Mouse (Mus musculus) NIH3T3 (cell line): ENCODE data around the gene Cyp2c23.
A peak's percentile ranks its signal among the peaks of the same experiment; 100 is the strongest.

Experiments
- DNase-seq: peaks from one replicate; pipeline ENCODE4 v3.0.0-alpha.2; 2012; ENCODE audit warnings: low read depth

Cyp2c23 gene

DNA sequence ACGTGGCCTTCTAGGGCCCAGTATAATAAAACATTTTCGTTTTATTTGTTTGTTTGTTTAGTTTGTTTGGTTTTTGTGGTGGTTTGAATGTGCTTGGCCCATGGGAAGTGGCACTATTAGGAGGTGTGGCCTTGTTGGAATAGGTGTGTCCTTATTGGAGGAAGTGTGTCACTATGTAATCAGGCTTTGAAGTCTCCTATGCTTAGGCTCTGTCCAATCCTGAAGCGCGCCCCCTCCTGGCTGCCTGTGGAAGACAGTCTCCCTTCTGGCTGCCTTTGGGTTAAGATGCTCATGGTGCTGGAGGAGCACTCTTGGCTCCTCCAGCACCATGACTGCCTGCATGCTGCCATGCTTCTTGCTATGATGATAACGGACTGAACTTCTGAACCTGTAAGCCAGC, 5.9 kb downstream of the Cyp2c23 start:
- no peak for DNase-seq

DNA sequence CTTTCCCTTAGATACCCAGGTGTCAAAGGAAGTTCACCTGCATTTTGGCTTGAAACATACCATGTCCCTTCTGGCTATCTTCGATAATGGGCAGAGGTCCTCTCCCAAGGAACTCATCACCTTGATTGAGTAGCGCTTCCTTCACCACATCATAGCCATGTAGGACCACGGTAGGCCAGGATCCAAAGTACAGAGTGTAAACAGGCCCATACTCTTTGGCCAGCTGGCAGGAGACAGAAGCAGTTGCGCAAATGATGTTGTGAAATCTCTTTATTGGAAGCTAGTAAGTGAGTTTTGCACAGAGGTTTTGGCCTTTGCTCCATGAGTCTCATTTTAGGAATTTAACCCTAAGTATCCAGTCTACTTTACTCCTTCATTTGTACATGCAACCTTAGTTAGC, 7.5 kb downstream of the Cyp2c23 start:
- peak; percentile 96 for DNase-seq

DNA sequence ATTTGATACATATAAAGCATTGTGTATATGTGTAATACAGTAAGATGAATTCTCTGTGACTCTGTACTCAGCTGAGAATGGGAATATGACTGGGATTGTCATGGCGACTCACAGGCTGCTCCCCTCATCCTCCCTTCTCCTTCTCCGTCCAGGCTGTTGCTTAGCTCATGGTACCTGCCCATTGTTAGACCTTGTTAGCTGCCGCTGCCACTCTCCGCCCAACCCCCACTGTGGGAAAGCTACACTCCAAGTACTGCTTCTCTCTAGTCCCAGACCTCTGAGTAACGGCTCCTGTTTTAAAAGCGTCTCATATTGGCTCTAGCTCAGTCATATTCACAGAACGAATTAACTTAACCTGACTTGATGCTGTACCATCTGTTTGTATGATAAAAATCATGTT, 9.3 kb downstream of the Cyp2c23 start:
- no peak for DNase-seq

DNA sequence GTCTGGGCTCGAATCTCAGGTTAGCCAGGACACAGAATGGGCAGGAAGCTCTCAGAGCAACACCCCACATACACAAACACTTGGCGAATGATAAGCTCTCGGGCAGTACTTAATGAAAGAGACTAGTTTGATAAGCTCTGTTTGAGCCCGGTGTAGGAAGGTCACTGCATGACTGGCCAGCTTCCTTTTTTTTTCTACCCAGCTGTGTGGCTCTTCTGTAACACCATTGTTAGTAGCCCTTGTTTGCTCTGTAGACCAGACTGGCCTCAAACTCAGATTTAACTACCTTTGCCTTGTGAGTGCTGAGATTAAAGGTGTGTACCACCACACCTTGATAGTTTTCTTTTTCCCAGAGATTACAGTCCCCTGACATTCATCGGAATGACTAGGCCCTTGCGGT, 15.1 kb downstream of the Cyp2c23 start:
- DNase-seq, result no peak

DNA sequence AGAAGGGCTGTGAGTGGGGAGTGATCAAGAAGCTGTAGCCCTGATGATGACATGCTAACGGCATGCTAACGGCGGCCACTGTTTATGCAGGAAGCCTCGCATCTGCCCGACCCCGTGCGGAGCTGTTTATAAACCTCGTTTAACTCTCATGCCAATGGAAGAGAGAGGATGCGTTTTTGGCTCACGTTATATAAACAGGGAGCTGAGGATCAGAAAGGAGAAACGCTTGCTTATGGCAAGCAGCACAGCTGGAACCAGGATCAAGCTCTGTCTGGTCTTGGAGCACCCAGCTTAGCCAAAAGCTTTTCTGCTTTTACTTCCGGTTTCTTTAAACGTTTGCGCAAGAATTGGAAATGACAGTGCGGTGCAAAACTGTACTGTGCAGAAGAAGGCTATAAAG, 20.2 kb downstream of the Cyp2c23 start:
- DNase-seq, result no peak

DNA sequence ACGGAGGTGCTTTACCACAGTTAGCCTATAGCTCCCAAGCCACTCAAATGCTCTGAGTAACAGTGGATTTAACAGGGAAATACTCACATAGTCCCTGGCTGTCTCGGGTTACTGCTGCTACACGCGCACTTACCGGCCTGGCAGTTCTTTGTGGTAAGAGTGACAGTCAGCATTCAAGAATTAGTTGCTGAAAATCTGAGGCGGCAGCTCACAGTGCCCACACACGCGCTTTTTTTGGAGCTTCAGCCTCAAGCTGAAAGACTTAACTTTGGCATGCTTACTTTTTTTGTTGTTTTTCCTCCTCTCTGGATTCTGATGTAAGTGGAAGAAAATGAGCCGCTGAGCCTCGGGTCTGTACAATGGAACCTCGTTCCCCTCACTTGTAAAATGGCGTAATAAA, 21.8 kb downstream of the Cyp2c23 start:
- peak; percentile 36 for DNase-seq

DNA sequence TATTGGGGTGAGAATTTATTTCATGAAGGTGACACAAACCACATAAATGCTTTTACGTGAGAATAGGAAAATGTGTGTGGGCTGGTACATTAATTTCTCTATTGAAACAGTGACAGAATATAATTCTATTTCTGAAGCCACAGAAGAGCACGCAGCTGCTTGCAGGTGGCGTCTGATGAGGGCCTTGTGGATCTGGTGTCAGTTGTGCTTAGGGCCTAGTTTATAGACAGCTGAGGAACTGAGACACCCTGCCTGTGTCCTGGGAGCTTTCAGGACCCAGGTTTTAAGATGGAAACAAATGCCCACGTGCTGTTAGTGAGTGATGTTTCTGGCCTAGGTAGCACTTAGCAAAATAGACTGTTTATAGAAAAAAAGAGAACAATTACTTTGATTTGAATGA, 24.0 kb downstream of the Cyp2c23 start:
- DNase-seq, result no peak

DNA sequence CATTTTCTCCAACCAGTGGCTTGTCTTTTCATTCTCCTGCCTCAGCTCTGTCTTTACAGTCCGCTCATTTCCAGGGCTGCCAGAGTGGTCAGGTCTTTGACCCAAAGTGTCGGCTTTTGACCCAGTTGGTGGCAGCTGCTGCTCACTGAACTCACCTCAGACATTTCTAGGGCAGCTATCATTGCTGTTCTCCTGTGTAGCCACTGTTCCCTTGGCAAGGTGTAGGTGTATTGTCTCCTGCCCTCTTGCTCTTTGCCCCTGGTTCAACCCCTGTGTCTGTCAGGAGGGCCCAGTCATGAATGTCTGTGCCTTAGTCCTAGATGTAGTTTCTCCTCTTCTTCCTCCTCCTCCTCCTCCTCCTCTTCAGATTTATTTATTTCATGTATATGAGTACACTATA, 24.7 kb downstream of the Cyp2c23 start:
- DNase-seq, result no peak

DNA sequence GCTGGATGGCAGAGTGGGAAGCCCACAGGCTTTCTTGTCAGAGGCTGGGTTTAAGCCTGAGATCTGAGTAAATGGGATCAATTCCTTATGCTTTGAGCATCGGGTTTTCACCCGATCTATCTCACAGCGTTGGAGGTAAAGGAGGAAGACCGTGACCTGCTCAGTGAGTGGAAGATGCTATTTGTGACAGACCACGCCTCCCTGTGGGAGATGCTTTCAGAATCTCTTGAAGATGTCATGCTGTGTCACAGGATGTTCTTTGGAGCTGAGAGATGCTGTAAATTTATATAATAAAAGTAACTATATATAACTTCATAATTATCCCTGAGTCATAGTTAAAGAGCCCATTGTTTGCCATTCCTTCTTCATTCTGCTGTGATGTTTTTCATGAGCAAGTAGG, 28.3 kb downstream of the Cyp2c23 start:
- DNase-seq, result no peak

DNA sequence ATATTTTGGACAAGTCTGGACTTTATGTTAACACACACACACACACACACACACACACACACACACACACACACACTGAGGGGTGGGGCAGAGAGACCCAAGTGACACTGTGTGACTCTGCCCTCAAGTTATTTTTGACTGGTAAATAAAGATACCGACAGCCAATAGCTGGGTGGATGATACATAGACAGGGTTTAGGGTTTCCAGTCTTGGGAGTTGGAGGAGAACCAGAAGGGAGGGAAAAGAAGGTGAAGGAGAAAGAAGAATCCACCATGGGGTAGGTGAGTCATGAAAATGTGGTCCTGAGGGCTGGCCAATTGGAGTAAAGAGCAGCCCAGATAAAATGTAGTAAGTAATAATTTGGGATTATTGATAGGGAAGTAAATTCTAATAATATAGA, 28.9 kb downstream of the Cyp2c23 start:
- peak; percentile 71 for DNase-seq

DNA sequence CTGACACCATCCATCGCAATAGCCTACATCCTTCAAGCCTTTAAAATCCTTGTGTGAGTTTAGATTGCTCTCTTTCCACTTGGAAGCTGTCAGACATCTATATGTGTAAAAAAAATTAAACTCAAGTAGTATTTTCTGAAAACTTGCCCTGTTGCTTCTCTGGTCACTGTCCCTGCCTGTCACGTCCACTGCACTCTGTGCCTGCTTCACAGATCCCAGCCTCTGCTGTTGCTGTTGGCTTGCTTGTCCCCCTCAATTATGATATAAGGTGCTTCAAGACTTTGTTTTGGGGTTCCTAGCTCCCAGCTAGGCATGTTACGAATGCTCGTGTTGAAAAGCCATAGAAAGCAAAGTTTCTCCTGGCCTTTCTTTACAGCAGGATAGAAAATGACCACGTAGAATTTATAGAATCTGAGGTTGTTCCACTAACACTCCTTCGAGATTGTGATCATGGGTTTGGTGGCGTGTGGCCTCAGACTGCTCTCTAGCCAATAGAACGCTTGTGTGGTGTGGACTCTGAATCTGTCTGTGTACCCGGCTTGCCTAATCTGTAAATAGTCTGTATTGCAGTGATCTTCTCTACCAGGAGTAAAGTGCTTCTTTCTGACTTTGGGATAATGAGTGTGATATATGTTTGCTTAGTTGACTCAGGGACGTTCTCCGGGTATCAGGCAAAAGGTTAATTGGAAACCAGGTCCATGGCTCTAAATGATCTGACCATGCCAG, 30.0 kb downstream of the Cyp2c23 start:
- DNase-seq, result no peak

DNA sequence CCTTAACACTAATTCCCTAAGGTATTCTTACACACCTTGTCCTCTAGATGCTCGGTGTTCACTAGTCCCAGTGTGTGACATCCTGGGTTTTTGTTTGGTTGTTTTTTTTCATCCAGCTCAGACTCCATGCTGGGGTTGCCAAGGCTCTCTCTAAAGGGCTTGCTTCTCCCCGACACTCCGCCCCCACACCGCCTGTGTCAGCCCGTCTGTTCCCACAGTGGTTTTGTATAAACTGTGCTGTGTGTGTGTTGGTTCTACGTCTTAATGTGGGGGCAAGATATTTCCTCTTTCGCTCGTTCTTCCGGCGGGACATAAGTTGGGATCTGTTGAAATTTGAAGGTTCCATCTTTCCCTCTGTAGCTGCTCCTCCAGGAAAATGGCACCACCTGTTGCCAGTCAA, 30.9 kb downstream of the Cyp2c23 start:
- DNase-seq, result no peak

DNA sequence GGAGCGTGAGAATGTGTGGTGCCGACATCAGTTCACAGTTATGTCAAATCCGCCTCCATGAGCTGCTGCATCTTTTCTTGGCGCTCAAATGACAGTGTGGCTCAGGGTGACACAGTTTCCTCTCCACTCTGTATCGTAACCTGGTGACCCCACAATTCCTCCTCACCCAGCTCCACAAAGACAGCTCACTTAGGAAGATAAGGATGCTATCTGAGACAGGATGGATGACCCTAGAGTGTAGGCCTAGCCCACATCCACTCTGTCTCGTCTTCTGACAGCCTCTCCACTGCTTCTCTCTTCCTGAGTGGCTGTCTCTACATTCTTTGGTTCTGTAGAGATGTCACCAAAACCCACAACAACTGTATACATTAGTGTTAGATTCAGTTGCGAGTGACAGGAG, 33.6 kb downstream of the Cyp2c23 start:
- DNase-seq, result no peak

DNA sequence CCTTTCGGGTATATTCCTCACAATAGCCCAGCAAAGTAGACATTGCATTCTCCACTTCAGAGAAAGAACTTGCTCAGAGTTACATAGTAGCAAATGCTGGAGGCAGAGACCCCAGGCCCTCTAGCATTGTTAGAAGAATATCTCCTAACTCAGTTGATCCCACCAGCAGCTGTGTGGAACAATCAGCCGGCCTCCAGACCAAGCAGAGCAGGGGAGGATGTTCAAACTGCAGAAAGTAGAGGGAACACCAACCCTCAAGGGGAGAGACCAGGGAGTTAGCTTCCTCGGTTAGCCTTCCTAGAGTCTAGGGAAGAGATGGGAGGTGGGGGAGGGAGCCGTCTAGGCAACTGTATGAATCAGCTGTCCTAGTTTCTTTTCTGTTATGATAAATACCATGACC, 36.5 kb downstream of the Cyp2c23 start:
- no peak for DNase-seq

DNA sequence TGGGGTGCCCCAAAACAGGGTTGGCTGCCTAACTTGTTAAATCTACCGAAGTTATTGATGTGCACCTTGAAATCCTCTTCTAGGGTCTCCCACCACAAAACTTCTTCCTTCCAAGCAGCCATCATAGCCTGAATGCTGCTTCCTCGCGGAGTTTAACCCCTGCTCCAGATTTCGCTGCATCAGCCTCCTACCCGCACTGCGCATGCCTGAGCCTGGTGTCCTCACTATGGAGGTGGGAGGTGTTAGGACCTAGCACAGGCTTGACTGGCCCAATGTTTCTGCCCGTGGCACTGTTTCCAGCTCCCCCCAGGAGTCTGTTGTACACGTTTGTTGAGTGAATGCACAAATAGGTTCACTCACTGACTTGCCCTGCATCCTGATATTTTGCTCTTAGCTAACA, 38.6 kb downstream of the Cyp2c23 start:
- no peak for DNase-seq

DNA sequence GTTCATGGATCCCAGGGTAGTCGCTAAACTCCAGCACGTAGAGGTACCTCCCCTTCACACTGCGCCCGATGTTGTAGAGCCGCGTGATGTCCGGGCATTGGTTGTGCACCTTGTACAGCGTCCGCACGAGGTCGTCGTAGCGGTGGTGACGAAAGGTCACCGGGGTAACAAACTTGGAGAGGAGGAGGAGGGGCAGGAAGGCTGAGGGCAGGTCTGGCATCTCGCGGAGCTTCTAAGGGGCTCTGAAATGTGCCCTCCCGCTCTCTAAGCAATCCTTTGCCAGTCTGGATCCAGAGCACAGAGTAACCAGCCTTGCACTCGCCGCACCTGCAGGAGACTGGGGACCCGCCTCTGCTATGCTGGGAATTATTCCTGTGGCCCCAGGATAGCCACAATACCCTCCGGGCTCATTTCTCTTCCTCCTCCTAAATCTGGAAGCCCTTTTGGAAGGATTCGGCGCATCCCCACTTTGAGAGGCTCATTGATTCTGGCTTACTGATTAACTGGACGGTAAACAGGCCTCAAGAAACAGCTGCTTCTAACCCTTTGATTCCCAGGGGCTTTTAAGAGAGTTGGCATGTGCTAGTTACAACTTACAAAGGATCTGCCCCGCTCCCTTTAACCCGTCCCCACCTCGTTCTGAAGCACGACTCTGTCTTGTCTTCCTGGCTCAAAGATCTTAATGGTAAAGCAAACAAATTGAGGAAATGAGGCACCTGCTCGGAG, 42.8 kb downstream of the Cyp2c23 start, which contains the start of gene Cpn1:
TSS of gene Cpn1 (minus strand) at position 488 of the 726 bp plus-strand sequence.
- no peak for DNase-seq

DNA sequence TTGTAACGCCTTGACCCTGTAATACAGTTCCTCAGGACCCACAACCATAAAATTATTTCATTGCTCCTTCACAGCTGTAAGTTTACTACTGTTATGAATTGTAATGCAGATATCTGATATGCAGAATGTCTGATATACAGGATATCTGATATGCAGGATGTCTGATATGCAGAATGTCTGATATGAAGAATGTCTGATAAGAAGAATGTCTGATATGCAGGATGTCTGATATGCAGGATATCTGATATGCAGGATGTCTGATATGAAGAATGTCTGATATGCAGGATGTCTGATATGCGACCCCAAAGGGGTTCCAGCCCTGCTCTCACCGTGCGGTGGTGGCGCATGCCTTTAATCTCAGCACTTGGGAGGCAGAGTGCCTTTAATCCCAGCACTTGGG, 47.0 kb downstream of the Cyp2c23 start:
- no peak for DNase-seq

DNA sequence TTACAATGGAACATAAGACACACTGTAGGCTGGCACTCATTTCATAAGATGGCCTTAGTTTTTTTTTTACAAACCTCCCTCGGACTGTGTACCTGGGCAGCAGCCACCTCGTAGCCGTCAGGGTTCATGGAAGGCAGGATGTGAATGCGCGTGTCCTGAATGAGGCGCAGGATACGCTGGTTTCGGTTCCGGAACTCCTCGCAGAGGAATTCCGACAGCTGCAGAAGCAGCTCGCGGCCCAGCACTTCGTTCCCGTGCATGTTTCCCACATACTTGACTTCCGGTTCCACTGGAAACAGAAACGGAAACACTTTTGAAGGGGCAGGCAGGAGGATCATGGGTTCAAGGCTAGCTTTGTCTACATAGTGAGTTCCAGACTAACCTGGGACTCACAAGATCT, 48.3 kb downstream of the Cyp2c23 start:
- DNase-seq, result no peak

DNA sequence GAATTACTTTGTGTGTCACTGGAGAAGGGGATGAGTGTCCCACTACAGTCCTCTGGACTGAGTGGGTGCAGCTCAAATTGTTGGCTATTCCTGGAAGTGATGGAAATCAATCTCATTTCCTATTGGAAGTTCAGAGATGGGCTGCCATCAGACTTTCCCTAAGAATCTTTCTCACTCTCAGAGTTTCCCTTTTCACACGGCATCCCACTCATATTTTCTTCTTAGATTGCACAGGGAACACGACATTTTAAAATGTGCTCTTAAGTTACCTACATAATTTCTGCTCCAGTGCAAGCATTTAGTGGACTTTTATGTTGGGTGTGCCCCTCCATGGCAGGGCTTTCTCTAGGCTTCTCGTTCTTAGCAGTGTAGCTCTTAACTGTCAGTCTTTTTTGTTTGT, 51.2 kb downstream of the Cyp2c23 start:
- DNase-seq, result no peak

DNA sequence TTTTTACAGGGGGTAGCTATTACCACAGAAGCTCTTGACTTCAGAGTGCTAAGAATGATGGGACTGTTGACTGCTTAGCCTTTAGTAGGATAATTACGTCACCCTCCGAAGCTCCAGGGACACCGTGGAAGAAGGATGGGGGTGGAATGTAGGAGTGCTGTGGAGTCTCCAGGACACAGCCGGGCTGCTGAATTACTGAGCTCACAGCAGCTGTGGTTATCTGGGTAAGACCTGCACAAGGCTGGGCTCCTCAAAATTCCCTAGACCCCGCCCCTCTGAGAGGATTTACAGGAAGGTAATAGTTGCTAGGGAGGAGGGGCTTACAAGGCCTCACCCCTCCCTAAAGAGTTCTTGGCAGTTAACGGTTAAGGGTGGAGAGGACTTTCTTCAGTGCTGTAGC, 52.3 kb downstream of the Cyp2c23 start:
- DNase-seq, result no peak

DNA sequence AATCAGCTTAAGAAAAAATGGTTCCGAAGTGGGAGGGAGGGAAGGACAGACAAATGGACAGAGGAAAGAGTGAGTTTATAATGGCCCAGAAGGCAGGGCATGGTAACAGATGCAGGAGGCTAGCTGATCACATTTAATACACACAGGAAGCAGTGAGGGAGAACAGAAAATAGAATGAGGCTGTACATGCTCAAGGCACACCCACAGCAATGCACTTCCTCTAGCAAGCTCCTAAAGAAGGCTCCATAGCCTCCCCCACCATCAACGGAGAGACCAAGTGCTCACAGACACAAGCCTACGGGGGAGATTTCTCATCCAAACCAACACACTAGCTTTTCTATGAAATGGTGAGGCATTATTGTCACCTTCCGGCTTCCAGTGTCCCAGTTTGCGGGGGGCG, 54.8 kb downstream of the Cyp2c23 start:
- no peak for DNase-seq

DNA sequence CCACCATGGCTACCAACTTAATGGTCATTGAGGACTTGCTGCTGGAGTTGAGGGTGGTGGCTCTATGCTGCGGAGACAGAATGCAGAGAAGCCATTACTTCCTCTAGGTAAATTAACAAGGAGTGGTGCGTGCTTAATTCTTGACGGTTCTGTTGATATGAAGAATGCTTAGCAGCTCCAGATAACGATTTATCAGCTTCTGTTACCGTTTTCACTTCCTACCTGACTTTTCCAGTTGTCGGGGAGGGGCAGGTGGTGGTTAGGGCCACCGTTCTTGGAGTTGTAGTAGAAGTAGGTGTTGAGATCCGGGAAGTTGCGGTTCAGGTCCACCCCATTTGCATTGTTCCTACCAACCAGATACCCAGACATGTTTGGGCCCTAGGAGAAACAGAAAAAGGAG, 55.3 kb downstream of the Cyp2c23 start:
- DNase-seq, result no peak

DNA sequence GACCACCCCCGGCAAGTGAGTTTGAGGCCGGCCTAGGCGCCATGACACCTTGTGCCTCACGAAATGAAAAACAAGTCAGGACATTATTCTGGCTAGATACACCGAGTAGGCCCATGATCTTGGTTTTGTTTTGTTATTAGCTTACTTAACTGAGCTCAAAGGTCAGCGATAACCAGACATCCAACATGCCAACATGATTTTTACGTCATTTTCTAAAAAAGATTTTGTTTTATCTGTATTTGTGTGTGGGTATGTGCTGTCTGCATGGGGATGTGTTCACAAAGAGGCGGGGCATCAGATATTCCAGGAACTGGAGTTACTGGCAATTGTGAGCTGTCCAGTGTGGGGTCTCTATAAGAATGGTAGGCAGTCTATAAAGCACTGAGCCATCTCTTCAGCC, 56.9 kb downstream of the Cyp2c23 start:
- no peak for DNase-seq
